Mouse (Mus musculus) cerebellum, adult 9-10 months (tissue): Measurements from ENCODE around the gene Rabggta.

Experiments
- DNase-seq: peaks from one replicate; pipeline ENCODE4 v3.0.0; 2022

The Rabggta gene

DNA sequence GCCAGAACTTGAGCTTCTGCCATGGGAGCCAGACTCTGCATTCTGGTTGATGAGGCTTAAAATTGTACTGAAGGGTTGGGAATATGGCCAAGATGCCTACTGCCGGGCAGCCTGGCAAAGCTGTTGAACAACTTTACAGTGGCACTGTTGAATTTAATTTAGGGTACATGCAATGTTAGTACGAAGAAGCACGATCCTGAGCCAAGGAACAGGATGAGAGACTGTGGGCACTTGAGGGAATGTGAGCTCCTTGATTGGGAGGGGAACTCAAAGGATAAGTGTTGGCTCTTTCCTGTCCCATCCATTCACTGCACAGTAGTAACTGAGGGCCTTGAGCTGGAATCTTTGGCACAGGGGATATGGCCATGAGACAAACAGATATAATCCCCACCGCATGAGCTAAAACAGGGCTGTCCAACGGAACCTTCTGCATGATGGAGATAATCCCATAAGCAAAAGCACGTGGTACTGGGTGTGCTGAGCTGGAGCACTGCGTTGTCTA, 8.5 kb upstream of the Rabggta start:
- DNase-seq: no peak

GRCm38 (mm10) chr14:55730116-55730515, 8.1 kb upstream of the Rabggta start:
- DNase-seq: no peak

DNA sequence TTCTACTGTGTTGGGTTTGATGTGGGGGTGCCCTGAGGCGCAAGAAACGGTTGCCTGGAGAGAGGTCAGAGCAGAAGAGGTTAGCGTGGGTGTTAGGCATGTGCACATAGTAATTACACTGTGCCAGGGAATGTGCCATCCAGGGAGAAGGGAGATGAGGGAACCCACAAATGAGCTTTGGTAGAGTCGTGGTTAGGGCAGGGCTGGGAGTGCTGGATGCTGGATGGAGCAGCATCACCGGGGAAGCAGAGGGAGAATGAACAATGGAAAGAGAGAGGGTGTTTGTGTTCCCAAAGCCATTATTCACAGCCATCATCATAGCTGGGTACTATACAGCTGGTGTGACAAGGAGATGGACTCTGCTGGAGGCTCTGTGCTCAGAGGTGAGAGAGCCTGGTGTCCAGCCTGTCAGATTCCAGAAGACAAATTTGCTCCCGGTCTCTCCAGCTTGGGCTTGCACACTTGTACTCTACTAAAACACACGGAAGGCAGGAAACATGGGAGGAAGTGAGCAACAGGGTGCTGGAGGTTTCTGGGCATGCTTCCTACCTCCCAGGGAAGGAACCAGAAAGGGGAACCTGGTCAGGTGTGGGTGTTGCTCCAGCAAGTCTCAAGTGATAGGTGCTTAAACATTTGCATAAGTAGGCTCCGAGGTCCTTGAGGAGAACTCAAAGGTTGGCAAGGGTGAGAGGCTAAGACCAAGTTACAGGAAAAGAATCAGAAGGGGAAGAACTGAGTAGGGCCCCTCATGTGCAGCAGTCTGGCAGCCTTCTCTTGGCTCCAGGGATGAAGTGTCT, 6.0 kb upstream of the Rabggta start:
- DNase-seq: no peak

GRCm38 (mm10) chr14:55726261-55726660, 4.2 kb upstream of the Rabggta start:
- no peak for DNase-seq

GRCm38 (mm10) chr14:55724411-55724871, 2.4 kb upstream of the Rabggta start:
- no peak for DNase-seq

DNA sequence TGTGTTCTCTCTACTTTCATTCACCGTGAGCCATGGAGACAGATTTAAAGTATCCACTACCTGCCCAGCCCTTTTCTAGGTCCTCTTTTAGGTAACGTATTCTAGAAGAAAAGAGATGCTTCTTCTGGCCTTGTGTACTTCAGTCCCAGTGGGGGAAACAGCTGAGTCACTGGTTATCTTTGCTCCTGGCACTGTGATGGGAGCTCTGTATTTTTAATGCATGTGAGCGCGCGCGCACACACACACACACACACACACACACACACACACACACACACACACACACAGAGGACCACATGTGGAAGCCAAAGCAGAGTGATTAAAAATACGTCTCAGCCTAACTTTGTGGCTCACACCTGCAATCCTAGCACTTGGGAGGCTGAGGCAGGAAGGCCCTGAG, 1.4 kb upstream of the Rabggta start:
- DNase-seq: no peak

- DNase-seq: peak; percentile 29
These were observed 429 bp upstream of the Rabggta start for GRCm38 (mm10) chr14:55722438-55722945.

- DNase-seq: peak; percentile 33
These were observed 987 bp downstream of the Rabggta start for GRCm38 (mm10) chr14:55721076-55721475.

GRCm38 (mm10) chr14:55720666-55721065, 1.4 kb downstream of the Rabggta start:
- no peak for DNase-seq

GRCm38 (mm10) chr14:55719737-55720136, 2.3 kb downstream of the Rabggta start:
- no peak for DNase-seq

DNA sequence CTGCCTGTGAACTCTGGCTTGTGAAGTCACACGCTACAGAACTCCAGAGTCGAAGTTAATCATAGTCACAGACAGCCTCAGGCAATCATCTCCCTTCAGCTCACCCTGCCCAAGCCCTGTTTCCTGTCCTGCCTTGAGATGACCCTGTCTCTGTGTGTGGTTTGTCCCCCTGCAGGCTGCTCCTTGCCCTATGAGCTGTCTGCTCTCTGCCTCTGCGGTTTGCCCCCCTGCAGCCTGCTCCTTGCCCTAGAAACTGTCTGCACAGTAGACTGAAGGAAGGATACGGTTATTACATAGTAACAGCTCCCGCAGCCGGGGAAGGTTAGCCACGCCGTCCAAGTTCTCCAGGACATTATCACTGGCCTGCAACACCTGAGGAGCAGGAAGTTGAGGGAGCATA, 5.2 kb downstream of the Rabggta start:
- DNase-seq: no peak

DNA sequence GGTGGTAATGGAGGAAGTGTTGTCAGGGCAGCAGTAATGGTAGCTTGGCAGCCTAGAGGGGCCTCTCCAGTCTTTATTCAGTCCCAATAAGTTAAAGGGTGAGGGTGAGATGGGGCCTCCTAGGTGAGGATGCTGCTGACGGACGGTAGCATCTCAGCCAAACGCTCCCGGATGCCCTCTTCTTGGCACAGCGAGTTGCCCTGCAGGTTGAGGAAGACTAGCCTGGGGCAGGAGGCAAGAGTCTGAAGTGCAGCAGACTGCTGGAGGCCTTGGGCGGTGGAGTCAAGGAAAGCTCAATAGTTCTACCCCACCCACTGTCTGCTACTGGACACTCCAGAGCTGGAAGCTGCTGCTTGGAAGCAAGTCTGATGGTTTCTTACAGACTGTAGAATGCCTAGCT, 5.8 kb downstream of the Rabggta start:
- DNase-seq: no peak

DNA sequence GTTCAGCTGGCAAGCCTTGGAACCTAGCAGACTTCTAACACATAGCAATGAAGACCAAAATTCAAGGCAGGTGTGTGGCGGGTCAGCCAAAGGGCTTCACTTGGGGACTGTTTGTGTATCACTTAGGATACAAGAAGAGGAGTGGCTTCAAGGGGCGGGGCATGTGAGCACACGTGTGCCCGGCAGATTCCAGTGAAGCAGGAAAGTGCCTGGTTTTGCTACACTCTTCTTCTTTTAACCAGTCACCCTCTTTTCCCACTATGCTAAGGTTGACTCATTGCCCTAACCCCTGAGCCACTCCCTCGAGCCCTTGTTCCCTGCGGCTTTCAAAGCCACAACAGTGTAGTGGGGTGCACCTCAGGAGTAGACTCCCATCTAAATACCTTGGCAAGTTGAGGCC, 7.2 kb downstream of the Rabggta start:
- DNase-seq: no peak

DNA sequence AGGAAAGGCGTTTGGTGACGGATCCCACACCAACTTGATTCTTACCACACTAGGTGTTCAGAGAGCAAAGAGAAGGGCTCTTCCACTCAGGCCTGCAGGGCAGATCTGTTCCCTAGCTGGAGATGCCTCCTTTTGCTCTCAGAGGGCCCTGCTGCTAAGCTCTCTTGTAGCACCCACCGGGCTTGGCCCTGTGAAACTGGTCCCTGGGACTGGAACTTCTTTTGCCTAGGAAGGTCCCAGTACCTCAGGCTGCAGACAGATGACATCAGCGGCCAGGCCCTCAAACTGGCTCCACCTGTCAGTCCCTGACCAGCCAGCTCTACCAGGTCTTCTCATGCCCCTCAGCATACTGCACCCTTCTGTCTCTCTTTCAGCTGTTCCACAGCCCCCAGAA, 8.3 kb downstream of the Rabggta start, which contains the start of gene Tgm1:
Tgm1 (minus strand) TSS at position 198 of the 394 bp plus-strand sequence.
- DNase-seq: no peak

GRCm38 (mm10) chr14:55713007-55713728, 8.9 kb downstream of the Rabggta start:
- DNase-seq: no peak

- no peak for DNase-seq
These were observed 10.3 kb downstream of the Rabggta start for GRCm38 (mm10) chr14:55711786-55712185.

DNA sequence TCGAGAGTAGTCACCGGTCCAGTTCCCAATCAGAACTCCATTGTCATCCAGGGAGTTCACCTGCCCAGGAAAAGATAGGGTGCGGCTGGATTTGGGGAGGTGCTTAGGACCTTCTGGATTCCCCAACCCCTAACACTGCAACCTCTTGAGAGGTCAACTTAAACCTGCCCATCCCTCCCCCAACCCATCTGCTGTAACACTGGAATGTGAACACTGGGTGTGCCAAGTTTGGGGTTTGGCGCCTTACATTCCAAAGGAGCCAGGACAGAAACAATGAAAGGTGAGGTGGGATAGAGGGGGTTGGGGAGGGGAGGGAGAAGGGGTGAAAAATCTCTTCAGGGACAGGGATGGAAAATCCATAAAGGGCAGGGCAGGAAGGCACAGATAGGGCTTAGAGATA, 12.6 kb downstream of the Rabggta start:
- DNase-seq: no peak

- no peak for DNase-seq
These were observed 14.7 kb downstream of the Rabggta start for GRCm38 (mm10) chr14:55707397-55707796.

DNA sequence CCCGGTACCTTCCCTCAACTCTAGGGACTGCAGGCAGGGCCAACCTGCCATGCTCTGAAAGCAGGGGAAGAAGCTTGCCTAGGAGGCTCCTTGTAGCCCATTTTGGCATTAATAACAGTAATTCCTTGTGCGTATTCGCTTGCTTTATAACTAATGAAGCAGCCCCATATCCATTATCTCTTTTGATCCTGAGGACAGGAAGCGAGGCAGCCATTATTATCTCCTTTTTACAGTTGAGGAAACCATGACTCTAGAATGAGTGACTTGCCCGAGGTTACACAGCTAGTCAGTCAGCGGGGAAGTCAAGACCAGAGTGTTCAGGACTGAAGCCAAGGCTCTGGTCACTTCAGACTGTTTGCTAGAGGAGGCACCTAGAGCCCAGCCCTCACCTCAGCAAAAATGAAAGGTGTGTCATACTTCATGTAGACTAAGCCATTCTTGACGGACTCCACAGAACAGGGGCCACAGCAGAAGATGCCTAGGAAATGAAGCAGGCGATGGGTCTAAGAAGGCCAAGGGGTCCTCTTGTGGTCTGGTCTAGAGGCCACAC, 15.9 kb downstream of the Rabggta start:
- no peak for DNase-seq

GRCm38 (mm10) chr14:55702761-55703160, 19.3 kb downstream of the Rabggta start:
- DNase-seq: no peak

DNA sequence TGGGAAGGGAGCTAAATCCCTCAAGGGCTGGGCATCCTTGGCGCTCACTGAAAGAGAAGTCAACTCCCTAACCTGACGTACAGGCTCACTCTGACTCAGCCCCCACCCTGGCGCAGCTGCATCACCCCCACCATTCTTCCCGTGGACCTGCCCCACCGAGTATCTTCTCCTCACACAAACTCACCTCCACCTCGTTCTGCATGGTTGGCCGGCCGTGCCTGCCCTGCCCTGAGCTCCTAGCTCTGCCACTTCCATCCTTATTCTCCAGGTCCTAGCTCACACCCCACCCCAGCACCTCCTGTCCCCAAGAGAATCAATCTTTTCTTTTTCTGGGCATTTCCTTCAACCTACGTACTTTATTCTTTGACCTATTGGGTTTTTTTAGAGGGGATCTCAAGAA, 20.9 kb downstream of the Rabggta start:
- DNase-seq: no peak

GRCm38 (mm10) chr14:55697226-55697625, 24.8 kb downstream of the Rabggta start:
- no peak for DNase-seq

DNA sequence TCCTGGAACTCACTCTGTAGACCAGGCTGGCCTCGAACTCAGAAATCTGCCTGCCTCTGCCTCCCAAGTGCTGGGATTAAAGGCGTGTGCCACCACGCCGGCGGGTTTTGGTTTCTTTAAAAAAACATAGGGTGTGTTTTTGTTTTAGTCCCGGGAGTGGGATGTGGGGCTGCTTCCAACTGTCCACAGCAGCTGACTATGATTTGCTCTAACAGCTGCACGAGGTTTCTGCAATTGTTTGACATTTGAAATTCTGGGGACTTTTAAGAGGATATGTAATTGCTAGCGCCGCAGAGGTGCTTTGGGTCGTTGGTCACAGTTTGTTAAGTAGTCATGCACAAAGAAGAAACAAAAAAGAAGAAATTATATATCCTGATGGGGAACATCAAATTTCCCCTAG, 32.6 kb downstream of the Rabggta start:
- DNase-seq: no peak

DNA sequence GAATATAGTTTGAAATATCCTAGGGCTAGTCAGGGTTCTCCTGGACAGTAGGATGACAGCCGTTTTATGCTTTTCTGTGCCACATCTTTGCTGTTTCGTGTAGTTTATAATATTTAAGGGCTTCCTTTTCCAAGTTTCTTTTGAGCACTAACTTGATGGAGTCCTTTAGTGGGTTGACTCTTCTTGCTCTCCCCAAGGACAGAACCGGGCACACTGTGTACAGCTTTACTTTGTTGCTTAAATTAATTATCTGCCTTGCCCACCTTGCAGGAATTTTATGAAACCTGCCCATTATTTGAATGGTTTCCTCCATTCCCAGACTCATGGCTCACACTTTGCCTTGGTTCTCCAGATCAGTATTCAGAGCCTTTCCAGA, 40.0 kb downstream of the Rabggta start:
- no peak for DNase-seq
